Mouse (Mus musculus) embryonic fibroblast, embryonic 13.5 days (primary cell): ENCODE results near the gene Marcksl1. TPM values are rescaled to one million over a fixed set of nuclear protein-coding genes. Genes with fewer than 3 reads are reported as not detected.

Source experiments
- H3K27ac ChIP-seq: 2 replicates; pipeline ENCODE4 v1.5.1; 2012; ENCODE audit warnings: low read length, control low read depth, inconsistent platforms; ENCODE audit not compliant: insufficient read depth
- H3K4me1 ChIP-seq: 2 replicates; pipeline ENCODE4 v1.6.1; 2011; ENCODE audit warnings: low read length; ENCODE audit not compliant: control insufficient read depth, insufficient read depth
- H3K4me3 ChIP-seq: 2 replicates; pipeline ENCODE4 v1.5.1; 2011; ENCODE audit warnings: mild to moderate bottlenecking, control low read depth, low read length; ENCODE audit not compliant: insufficient read depth
- CTCF ChIP-seq: IDR thresholded peaks from 2 replicates; pipeline ENCODE4 v1.5.1; 2011; ENCODE audit warnings: mild to moderate bottlenecking, control low read depth, low read length, moderate library complexity, borderline replicate concordance; ENCODE audit not compliant: insufficient read depth
- POLR2A ChIP-seq: IDR thresholded peaks from 2 replicates; pipeline ENCODE4 v1.6.1; 2011; ENCODE audit warnings: low read depth, mild to moderate bottlenecking, control low read depth, low read length, moderate library complexity
- polyA plus RNA-seq: library from polyadenylated mRNA; stranded (reverse); fragments of >200 nt; gene quantifications from 2 replicates; pipeline ENCODE4 v1.2.4, GENCODE M21; 2011; ENCODE audit warnings: low read depth; ENCODE audit not compliant: missing spikeins, insufficient read length

Gene Marcksl1
- polyA plus RNA-seq, 1 experiment, result 157 TPM

DNA sequence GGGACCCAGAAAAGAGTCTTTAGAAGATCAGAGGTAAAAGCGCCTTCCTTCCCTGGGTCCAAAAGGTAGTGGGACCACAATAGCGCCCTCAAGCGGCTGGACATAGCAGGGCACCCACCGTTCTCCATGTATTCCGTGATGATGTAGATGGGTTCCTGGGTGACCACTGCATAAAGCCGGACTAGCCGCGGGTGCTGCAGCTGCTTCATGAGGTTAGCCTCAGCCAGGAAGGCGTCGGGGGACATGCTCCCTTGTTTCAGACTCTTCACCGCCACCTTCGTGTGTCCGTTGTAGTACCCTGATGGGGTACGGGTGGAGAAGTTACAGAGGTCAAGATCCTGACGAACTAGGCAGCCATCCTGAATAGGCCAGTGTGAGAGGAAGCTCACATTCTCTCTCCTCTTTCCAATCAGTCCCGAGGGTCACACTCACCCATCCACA is 42.1 kb downstream of the Marcksl1 start:
- TF ChIP-seq CTCF, result peak; percentile 53; the same call in 1 of the 2 replicates
- TF ChIP-seq POLR2A, result no peak
- Histone ChIP-seq H3K4me1 (no peaks in the 10 kb centered on the region), H3K27ac (no peak overlapping the region), H3K4me3 (no peak overlapping the region; the same call in 1 of the 2 replicates)

GRCm38 (mm10) chr4:129555862-129556531 is 42.6 kb downstream of the Marcksl1 start:
- no peaks in the 10 kb centered on the region for H3K4me1 ChIP-seq
- H3K27ac ChIP-seq, result no peak overlapping the region; the same call in 1 of the 2 replicates

DNA sequence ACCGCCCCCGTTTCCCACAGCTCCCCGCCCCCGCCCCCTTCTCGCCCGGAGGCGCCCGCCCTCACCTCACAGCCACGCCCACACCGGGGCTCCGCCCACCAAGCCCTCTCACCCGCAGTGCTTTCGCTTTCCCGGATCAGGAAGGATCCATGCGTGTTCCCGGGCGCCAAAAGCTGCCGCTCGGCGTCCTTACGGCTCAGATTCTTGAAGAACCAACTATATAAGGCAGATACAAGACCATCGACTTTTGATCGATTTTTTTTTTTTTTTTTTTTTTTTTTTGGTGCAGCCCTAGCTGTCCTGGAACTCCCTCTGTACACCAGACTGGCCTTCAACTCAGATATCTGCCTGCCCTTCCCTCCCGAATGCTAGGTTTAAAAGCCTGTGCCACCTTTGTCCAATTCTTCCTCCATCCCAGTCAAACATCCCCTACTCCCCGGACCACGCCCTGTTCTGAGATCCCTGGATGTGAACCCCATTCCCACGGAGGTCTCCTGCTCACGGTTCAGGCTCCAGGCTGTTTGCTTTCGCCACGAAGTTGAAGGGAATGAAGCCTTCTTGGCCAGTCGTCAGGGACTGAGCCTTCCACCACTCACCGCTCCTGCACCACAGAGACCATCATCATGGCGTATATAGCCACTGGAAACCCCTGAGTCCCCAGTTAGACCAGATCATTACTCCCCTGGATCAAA is 43.3 kb downstream of the Marcksl1 start:
- Histone ChIP-seq H3K4me1 (no peaks in the 10 kb centered on the region), H3K27ac (no peak overlapping the region), H3K4me3 (peak overlapping the region; percentile 1)
- peak; percentile 90 for TF ChIP-seq POLR2A
- no peak for TF ChIP-seq CTCF

More at GRCm38 (mm10) chr4:129555862-129556531, 42.6 kb downstream of the Marcksl1 start:
- TF ChIP-seq POLR2A, result no peak
- no peak for TF ChIP-seq CTCF
- H3K4me3 ChIP-seq, result peak overlapping the region; percentile 48

- Histone ChIP-seq H3K4me1 (no peaks in the 10 kb centered on the region), H3K4me3 (no peak overlapping the region), H3K27ac (no peak overlapping the region)
- TF ChIP-seq CTCF (no peak), POLR2A (0 out of 2 replicates have a peak, but pooled peaks have one; percentile 35)
Measured at GRCm38 (mm10) chr4:129557256-129557808, 44.0 kb downstream of the Marcksl1 start.

DNA sequence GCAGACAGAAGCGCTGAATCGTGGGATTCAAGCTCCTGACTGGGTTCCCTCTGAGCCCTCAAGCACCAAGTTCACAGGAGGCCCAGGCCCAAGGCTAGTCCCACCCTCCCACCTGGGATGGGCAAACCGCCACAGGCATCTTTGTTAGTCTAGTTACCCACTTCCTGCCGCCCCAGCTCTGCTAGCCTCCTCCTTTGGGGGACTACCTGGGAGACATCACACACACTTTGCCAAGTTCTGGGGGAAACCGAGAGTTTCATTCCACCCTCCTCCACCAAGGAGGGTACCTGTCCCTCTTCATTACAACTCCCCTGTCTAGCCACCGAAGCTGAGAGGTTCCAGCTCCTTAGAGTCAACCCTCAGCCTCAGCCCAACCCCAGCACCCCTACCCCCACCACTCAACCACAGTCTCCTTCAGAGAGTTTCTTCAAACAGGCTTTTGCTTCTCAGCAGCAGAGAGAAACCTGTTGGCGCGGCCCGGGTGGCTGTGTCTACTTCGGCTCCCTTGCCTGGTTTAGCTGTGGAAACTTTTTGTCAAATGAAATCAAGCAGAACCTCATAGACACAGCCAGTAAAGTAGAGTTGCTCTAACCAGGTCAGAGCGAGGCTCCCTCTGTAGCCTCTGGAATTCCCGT is 45.1 kb downstream of the Marcksl1 start:
- TF ChIP-seq POLR2A (no peak), CTCF (no peak)
- H3K4me1 ChIP-seq, result no peaks in the 10 kb centered on the region
- no peak overlapping the region for H3K27ac ChIP-seq
- no peak overlapping the region for H3K4me3 ChIP-seq

DNA sequence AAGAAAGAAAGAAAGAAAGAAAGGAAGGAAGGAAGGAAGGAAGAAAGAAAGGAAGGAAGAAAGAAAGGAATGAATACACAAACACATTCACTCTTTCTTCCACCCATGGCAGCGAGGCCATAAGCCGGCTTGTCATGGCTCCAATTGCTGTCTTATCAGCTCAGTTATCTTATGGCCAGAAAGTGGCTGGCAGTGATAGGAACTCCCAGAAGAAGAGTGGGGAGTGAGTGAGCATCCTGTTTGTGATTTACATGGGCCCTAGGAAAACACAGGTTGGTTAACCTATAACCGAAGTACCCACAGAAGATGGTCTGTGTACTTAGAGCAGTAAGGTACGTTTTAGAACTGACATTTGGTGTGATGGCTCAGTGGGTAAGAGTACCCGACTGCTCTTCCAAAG is 47.8 kb downstream of the Marcksl1 start:
- Histone ChIP-seq H3K27ac (no peak overlapping the region), H3K4me1 (no peaks in the 10 kb centered on the region), H3K4me3 (no peak overlapping the region)
- TF ChIP-seq POLR2A (no peak), CTCF (no peak)

- TF ChIP-seq POLR2A (no peak), CTCF (no peak)
- Histone ChIP-seq H3K4me1 (no peaks in the 10 kb centered on the region), H3K27ac (no peak overlapping the region), H3K4me3 (no peak overlapping the region)
Measured at GRCm38 (mm10) chr4:129563718-129564117, 50.3 kb downstream of the Marcksl1 start.

DNA sequence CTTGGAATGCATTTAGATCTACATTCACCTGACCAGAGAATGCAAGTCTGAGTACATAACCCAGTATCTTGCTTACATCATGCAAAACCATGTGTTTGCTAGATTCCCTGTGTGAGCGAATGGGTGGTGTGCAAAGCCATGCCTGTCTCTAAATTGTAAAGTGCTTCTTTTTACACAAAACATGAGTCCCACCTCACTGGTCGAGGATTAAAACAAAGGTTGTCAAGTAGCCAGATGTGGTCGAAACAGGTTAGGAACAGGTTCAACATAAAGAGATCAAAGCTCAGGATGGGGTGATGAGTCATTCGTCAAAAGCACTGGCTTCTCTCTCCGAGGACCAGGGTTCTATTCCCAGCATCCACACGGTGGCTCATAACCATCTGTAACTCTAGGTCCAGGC is 51.8 kb downstream of the Marcksl1 start:
- TF ChIP-seq CTCF, result no peak
- TF ChIP-seq POLR2A, result no peak
- Histone ChIP-seq H3K27ac (no peak overlapping the region), H3K4me3 (no peak overlapping the region), H3K4me1 (no peaks in the 10 kb centered on the region)

Other genes starting within 250 kb of the Marcksl1 start
- gene Sync, start 226.0 kb upstream of the Marcksl1 start, polyA plus RNA-seq, result 9.4 and 15.0 TPM in 2 replicates
- gene Rbbp4, start 178.2 kb upstream of the Marcksl1 start, polyA plus RNA-seq, result 183 and 229 TPM in 2 replicates
- gene Zbtb8os, start 177.9 kb upstream of the Marcksl1 start, polyA plus RNA-seq, result 91.1 and 110 TPM in 2 replicates
- gene Zbtb8a, start 135.5 kb upstream of the Marcksl1 start, polyA plus RNA-seq, result 5.0 and 6.9 TPM in 2 replicates
- gene Zbtb8b, start 72.7 kb upstream of the Marcksl1 start, polyA plus RNA-seq, result not detected in 2 replicates
- gene Bsdc1, start 52.0 kb upstream of the Marcksl1 start, polyA plus RNA-seq, result 23.9 and 35.3 TPM in 2 replicates
- gene Tssk3, start 22.6 kb upstream of the Marcksl1 start, polyA plus RNA-seq, result not detected in 2 replicates
- not detected in 2 replicates for gene Fam229a, start 22.4 kb upstream of the Marcksl1 start, polyA plus RNA-seq
- 150 and 156 TPM in 2 replicates for gene Hdac1, start 29.1 kb downstream of the Marcksl1 start, polyA plus RNA-seq
- 3.0 and 5.2 TPM in 2 replicates for gene Lck, start 60.1 kb downstream of the Marcksl1 start, polyA plus RNA-seq
- not detected in 2 replicates for gene Fam167b, start 65.0 kb downstream of the Marcksl1 start, polyA plus RNA-seq
- gene Eif3i, start 87.1 kb downstream of the Marcksl1 start, polyA plus RNA-seq, result 217 and 251 TPM in 2 replicates
- 110 and 112 TPM in 2 replicates for gene Tmem234, start 87.1 kb downstream of the Marcksl1 start, polyA plus RNA-seq
- gene Dcdc2b, start 100.7 kb downstream of the Marcksl1 start, polyA plus RNA-seq, result 0.68 TPM in 1 of 2 replicates, not detected in the other
- gene Iqcc, start 105.5 kb downstream of the Marcksl1 start, polyA plus RNA-seq, result 19.5 TPM in 2 replicates
- gene Ccdc28b, start 110.4 kb downstream of the Marcksl1 start, polyA plus RNA-seq, result 11.7 and 13.6 TPM in 2 replicates
- gene Txlna, start 127.5 kb downstream of the Marcksl1 start, polyA plus RNA-seq, result 52.8 and 56.2 TPM in 2 replicates
- gene Kpna6, start 159.2 kb downstream of the Marcksl1 start, polyA plus RNA-seq, result 80.7 and 84.3 TPM in 2 replicates
- gene Tmem39b, start 183.3 kb downstream of the Marcksl1 start, polyA plus RNA-seq, result 15.4 and 19.1 TPM in 2 replicates
- gene Khdrbs1, start 228.7 kb downstream of the Marcksl1 start, polyA plus RNA-seq, result 113 and 146 TPM in 2 replicates